16 mouse cellular contexts compared by ENCODE assay signal in genomic region chr16:39162684-39163083, GRCm38 (mm10).
DNase-seq lines count a peak whose midpoint lies in the region; ATAC-seq and TF ChIP-seq lines count a peak whose summit lies in the region.
"Had no signal": no experiment of that assay in that cellular context is flagged by ENCODE, and none has a peak within 500 bp of the region (broad histone marks: within the 10 kb centered on the region; RNA-seq: fewer than 3 reads in every experiment).

No protein-coding gene starts in this region.

- no peak overlapping the region for H3K9ac ChIP-seq in hindbrain, embryonic 14.5 days
- no peak overlapping the region for H3K9ac ChIP-seq in hindbrain, embryonic 11.5 days (ENCODE audit: low read depth, low read length)
- H3K9ac ChIP-seq in CH12.LX (ENCODE audit: insufficient read depth, low read depth), result no peak overlapping the region
- H3K9ac ChIP-seq: neural tube, embryonic 12.5 days; stomach, embryonic 15.5 days had no signal

- peak; percentile 46 for DNase-seq in hindbrain, embryonic 14.5 days (ENCODE audit: low spot score)
- no peak for DNase-seq in hindbrain, embryonic 11.5 days (ENCODE audit: low spot score)
- peak; percentile 5 for DNase-seq in left cerebral cortex, postnatal 4 days
- DNase-seq in left cerebral cortex, adult 11 months (ENCODE audit: low spot score), result no peak
- DNase-seq in CH12.LX (ENCODE audit: extremely low read depth), result peak; percentile 40
- peak; percentile 46 for DNase-seq in brain, adult 2 months (ENCODE audit: low read depth, low spot score)
- DNase-seq in adrenal gland, adult 8-10 months, result no peak
- DNase-seq: cerebellum, adult 11-12 months; heart, postnatal 36 days; kidney, postnatal 25 days; lung, adult 2 months; spleen, adult 18-20 months had no signal

- no peak for TF ChIP-seq EP300 in CH12.LX (IDR thresholded peaks at IDR 0.05; ENCODE audit: low read length)

- no peak for ATAC-seq in hindbrain, embryonic 14.5 days (ENCODE audit: low FRiP score)
- no peak for ATAC-seq in hindbrain, embryonic 11.5 days (ENCODE audit: low FRiP score)
- ATAC-seq: forebrain, embryonic 16.5 days; inflammation-experienced regulatory T-cells, adult 6 months had no signal

- in situ Hi-C loops in CH12.LX (cut with MboI; ENCODE audit: low pct_ligation_motif_present, low pct_unique_long_range_greater_than_20kb, low sequenced_read_pairs), result no loop called here

- H3K36me3 ChIP-seq in hindbrain, embryonic 14.5 days (replicated peaks; ENCODE audit: control insufficient read depth, insufficient read depth), result no peaks in the 10 kb centered on the region
- H3K36me3 ChIP-seq in hindbrain, embryonic 11.5 days (ENCODE audit: control insufficient read depth, insufficient read depth, low read length), result no peaks in the 10 kb centered on the region
- no peaks in the 10 kb centered on the region for H3K36me3 ChIP-seq in CH12.LX (replicated peaks in 1 of 2; ENCODE audit: control insufficient read depth in 1 of 2, insufficient read depth in 1 of 2, low read length in 1 of 2)
- H3K36me3 ChIP-seq: neural tube, embryonic 12.5 days; stomach, embryonic 15.5 days had no signal

- no peaks in the 10 kb centered on the region for H3K27me3 ChIP-seq in hindbrain, embryonic 14.5 days (ENCODE audit: control insufficient read depth, insufficient read depth, low read length)
- H3K27me3 ChIP-seq in hindbrain, embryonic 11.5 days (ENCODE audit: control insufficient read depth, insufficient read depth, low read length), result no peaks in the 10 kb centered on the region
- H3K27me3 ChIP-seq in CH12.LX (replicated peaks), result no peaks in the 10 kb centered on the region
- H3K27me3 ChIP-seq: neural tube, embryonic 12.5 days; stomach, embryonic 15.5 days had no signal

- no peak overlapping the region for H3K27ac ChIP-seq in hindbrain, embryonic 14.5 days
- no peak overlapping the region for H3K27ac ChIP-seq in hindbrain, embryonic 11.5 days (ENCODE audit: low read depth, low read length)
- no peak overlapping the region for H3K27ac ChIP-seq in CH12.LX (ENCODE audit: insufficient read depth, low read depth)
- H3K27ac ChIP-seq: neural tube, embryonic 12.5 days; stomach, embryonic 15.5 days had no signal

- WGBS in hindbrain, embryonic 14.5 days, result 29% methylated on average over 1 of the region's 1 CpGs
- WGBS in hindbrain, embryonic 11.5 days, result 42% methylated on average over 1 of the region's 1 CpGs

- no peaks in the 10 kb centered on the region for H3K4me1 ChIP-seq in hindbrain, embryonic 14.5 days (replicated peaks; ENCODE audit: control insufficient read depth, insufficient read depth, low read length)
- H3K4me1 ChIP-seq in hindbrain, embryonic 11.5 days (replicated peaks; ENCODE audit: control insufficient read depth, insufficient read depth, low read length), result no peaks in the 10 kb centered on the region
- H3K4me1 ChIP-seq in CH12.LX (ENCODE audit: control insufficient read depth in 1 of 2, insufficient read depth in 2 of 2), result no peaks in the 10 kb centered on the region
- H3K4me1 ChIP-seq: neural tube, embryonic 12.5 days; stomach, embryonic 15.5 days had no signal

- no peak overlapping the region for H3K4me2 ChIP-seq in hindbrain, embryonic 14.5 days (replicated peaks)
- no peak overlapping the region for H3K4me2 ChIP-seq in hindbrain, embryonic 11.5 days (replicated peaks; ENCODE audit: low read depth, low read length)
- no peak overlapping the region for H3K4me2 ChIP-seq in CH12.LX (ENCODE audit: insufficient read depth, low read depth, poor library complexity, severe bottlenecking)
- H3K4me2 ChIP-seq: neural tube, embryonic 12.5 days; stomach, embryonic 15.5 days had no signal

- TF ChIP-seq RAD21 in CH12.LX (IDR thresholded peaks at IDR 0.05; ENCODE audit: low read depth, low read length), result peak; percentile 56

- TF ChIP-seq POLR2A in CH12.LX (IDR thresholded peaks at IDR 0.05; ENCODE audit: low read depth, low read length), result no peak

- H3K79me2 ChIP-seq in CH12.LX (replicated peaks; ENCODE audit: control insufficient read depth, extremely low read depth, insufficient read depth, poor library complexity, severe bottlenecking), result no peaks in the 10 kb centered on the region

- intact Hi-C loops in left cerebral cortex, postnatal 4 days (cut with DNase I), result no loop called here

- H3K9me3 ChIP-seq in hindbrain, embryonic 14.5 days (ENCODE audit: control insufficient read depth, low read length), result no peaks in the 10 kb centered on the region
- no peaks in the 10 kb centered on the region for H3K9me3 ChIP-seq in hindbrain, embryonic 11.5 days (ENCODE audit: control insufficient read depth, low read length)
- peaks cover 8% of the 10 kb centered on the region for H3K9me3 ChIP-seq in CH12.LX (replicated peaks; ENCODE audit: low read length)
- H3K9me3 ChIP-seq: neural tube, embryonic 12.5 days; stomach, embryonic 15.5 days had no signal

- dilution Hi-C loops in CH12.LX (cut with MboI; ENCODE audit: extremely low pct_ligation_motif_present, extremely low pct_unique_long_range_greater_than_20kb, low sequenced_read_pairs), result no loop called here

- no peak overlapping the region for H3K4me3 ChIP-seq in hindbrain, embryonic 14.5 days (replicated peaks; ENCODE audit: low read length)
- H3K4me3 ChIP-seq in hindbrain, embryonic 11.5 days (ENCODE audit: low read depth, low read length), result no peak overlapping the region
- H3K4me3 ChIP-seq in CH12.LX (replicated peaks in 1 of 3; ENCODE audit: low read depth in 2 of 3, low read length in 2 of 3, poor library complexity in 1 of 3), result no peak overlapping the region
- H3K4me3 ChIP-seq: neural tube, embryonic 12.5 days; stomach, embryonic 15.5 days had no signal

- peak; percentile 20 to 47; a peak in 2 of 4 replicates for TF ChIP-seq CTCF in CH12.LX (conservative IDR thresholded peaks at IDR 0.05 in 1 of 2, IDR thresholded peaks at IDR 0.05 in 1 of 2; ENCODE audit: low read depth in 2 of 2, low read length in 2 of 2)

TF ChIP-seq in CH12.LX, 34 proteins besides CTCF, POLR2A, EP300 and RAD21:
- TF ChIP-seq ZNF384 (IDR thresholded peaks at IDR 0.05; ENCODE audit: low read depth, low read length) (peak; percentile 50; the same call in 1 of the 2 replicates), MAZ (IDR thresholded peaks at IDR 0.05; ENCODE audit: low read depth, low read length) (no peak), SMC3 (IDR thresholded peaks at IDR 0.05; ENCODE audit: low read depth, low read length) (peak; percentile 55)

Comparison
In these comparisons a context has a peak if more than half of its experiments do, and no peak if none do; other contexts are left out.
1. DNase-seq: peak in hindbrain, embryonic 14.5 days (single experiment), left cerebral cortex, postnatal 4 days (single experiment), CH12.LX (single experiment) and brain, adult 2 months (single experiment); none in hindbrain, embryonic 11.5 days (single experiment), left cerebral cortex, adult 11 months (single experiment) and adrenal gland, adult 8-10 months (single experiment).